Mouse (Mus musculus): ENCODE data around the gene Iqgap2. TPM values are rescaled to one million over a fixed set of nuclear protein-coding genes. Genes with fewer than 3 reads are reported as not detected.

Iqgap2 gene
- polyA plus RNA-seq, 1 experiment from 2014 or later, result 8.5 TPM

DNA sequence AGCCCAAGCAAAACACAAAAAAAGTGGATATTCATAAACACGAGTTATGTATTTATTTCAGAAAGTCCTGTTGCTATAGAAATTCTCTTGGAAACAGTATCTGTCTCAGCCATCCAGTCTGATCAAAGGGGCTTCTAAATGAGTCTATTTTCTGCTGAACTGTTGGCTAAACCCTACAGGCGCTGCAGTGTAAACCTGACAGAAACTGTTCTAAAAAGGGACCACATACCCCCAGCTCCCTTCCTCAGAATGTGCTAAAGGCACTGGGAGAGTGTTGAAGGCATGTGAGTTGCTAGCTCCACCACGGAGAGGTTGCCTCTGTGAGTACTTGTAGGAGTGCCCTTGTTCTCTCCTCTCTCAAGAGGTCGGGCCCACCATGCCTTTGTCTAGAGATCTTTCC is 19.7 kb downstream of the Iqgap2 start:
- Histone ChIP-seq H3K4me1 (ENCODE audit: control insufficient read depth, insufficient read depth, low read length) (no peaks in the 10 kb centered on the region), H3K4me2 (no peak overlapping the region), H3K9me3 (replicated peaks; ENCODE audit: control insufficient read depth, low read length) (no peaks in the 10 kb centered on the region), H3K36me3 (ENCODE audit: control insufficient read depth, insufficient read depth, low read length) (no peaks in the 10 kb centered on the region), H3K27ac (ENCODE audit: low read depth, low read length) (no peak overlapping the region), H3K4me3 (ENCODE audit: low read depth, low read length) (no peak overlapping the region), H3K27me3 (ENCODE audit: control insufficient read depth, insufficient read depth, low read length) (no peaks in the 10 kb centered on the region), H3K9ac (ENCODE audit: low read depth, low read length) (no peak overlapping the region)
- WGBS (ENCODE audit: insufficient replicate concordance), result 41% methylated on average over 4 of the region's 4 CpGs
- no peak for ATAC-seq (replicated peaks; ENCODE audit: insufficient number of reproducible peaks, low FRiP score, low TSS enrichment)

- WGBS (ENCODE audit: insufficient replicate concordance), result 78% methylated on average over 8 of the region's 8 CpGs
Measured at GRCm38 (mm10) chr13:95870626-95871025, 21.1 kb downstream of the Iqgap2 start.

DNA sequence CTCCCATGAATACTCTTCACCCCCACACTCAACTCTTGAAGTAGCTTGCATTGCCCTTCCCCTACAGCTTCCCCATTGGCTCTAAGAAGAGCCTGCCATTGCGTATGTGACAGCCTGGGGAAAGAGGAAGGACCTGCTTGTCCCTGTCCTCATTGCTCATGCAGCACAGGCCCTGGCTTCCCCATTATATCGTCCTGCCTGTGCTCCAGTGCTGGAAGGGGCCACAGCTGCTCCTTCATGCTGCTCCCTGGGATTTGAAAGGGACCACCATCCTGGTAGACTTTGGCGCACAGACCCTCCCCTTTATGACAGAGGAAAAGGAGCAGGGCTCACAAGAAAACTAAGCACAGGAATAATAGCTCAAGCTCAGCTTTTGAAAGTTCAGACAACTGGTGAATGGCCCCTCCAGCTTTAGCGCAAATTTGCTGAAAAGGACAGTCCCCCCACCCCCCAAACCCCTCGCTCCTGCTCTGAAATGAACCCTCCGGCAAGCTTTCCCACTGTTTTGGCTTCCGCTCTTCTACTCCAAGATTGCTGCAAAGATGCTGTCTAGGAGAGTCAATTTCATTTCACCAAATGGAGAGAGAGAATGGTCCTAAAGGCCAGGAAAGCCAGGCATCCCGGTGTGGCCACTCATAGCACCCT is 22.7 kb downstream of the Iqgap2 start:
- Histone ChIP-seq H3K27me3 (ENCODE audit: control insufficient read depth, insufficient read depth, low read length) (no peaks in the 10 kb centered on the region), H3K9ac (ENCODE audit: low read depth, low read length) (no peak overlapping the region), H3K27ac (ENCODE audit: low read depth, low read length) (no peak overlapping the region), H3K9me3 (replicated peaks; ENCODE audit: control insufficient read depth, low read length) (no peaks in the 10 kb centered on the region), H3K4me3 (ENCODE audit: low read depth, low read length) (no peak overlapping the region), H3K36me3 (ENCODE audit: control insufficient read depth, insufficient read depth, low read length) (no peaks in the 10 kb centered on the region), H3K4me1 (ENCODE audit: control insufficient read depth, insufficient read depth, low read length) (no peaks in the 10 kb centered on the region), H3K4me2 (no peak overlapping the region)
- ATAC-seq (replicated peaks; ENCODE audit: insufficient number of reproducible peaks, low FRiP score, low TSS enrichment), result no peak
- WGBS (ENCODE audit: insufficient replicate concordance), result 72% methylated on average over 8 of the region's 8 CpGs

More at GRCm38 (mm10) chr13:95870626-95871025, 21.1 kb downstream of the Iqgap2 start:
- no peaks in the 10 kb centered on the region for H3K9me3 ChIP-seq (replicated peaks; ENCODE audit: control insufficient read depth, low read length)
- H3K4me1 ChIP-seq (ENCODE audit: control insufficient read depth, insufficient read depth, low read length), result no peaks in the 10 kb centered on the region
- no peak overlapping the region for H3K4me3 ChIP-seq (ENCODE audit: low read depth, low read length)
- ATAC-seq (replicated peaks; ENCODE audit: insufficient number of reproducible peaks, low FRiP score, low TSS enrichment), result no peak
- no peak overlapping the region for H3K27ac ChIP-seq (ENCODE audit: low read depth, low read length)
- no peak overlapping the region for H3K9ac ChIP-seq (ENCODE audit: low read depth, low read length)
- no peak overlapping the region for H3K4me2 ChIP-seq
- no peaks in the 10 kb centered on the region for H3K27me3 ChIP-seq (ENCODE audit: control insufficient read depth, insufficient read depth, low read length)
- H3K36me3 ChIP-seq (ENCODE audit: control insufficient read depth, insufficient read depth, low read length), result no peaks in the 10 kb centered on the region

DNA sequence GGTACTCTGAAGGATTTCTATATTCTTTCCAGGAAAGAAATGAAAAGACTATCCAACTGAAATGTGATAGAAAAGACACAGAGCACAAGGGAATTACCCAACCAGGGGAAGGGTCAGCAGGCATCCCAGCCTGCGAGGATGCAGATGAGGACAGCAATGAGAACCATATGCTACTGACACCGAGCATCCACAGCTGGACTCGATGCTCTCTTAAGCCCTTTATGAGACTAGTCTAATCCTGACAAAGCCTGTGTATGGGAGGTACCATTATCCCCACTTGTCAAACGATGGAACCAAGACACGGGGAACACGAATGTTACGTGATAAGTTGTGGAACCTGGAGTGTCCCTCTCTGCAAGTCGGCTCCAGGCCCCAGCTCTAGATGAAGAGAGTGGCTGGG is 29.5 kb downstream of the Iqgap2 start:
- no peaks in the 10 kb centered on the region for H3K27me3 ChIP-seq (ENCODE audit: control insufficient read depth, insufficient read depth, low read length)
- no peaks in the 10 kb centered on the region for H3K4me1 ChIP-seq (ENCODE audit: control insufficient read depth, insufficient read depth, low read length)
- H3K9ac ChIP-seq (ENCODE audit: low read depth, low read length), result no peak overlapping the region
- 80% methylated on average over 8 of the region's 8 CpGs for WGBS (ENCODE audit: insufficient replicate concordance)
- no peak overlapping the region for H3K4me3 ChIP-seq (ENCODE audit: low read depth, low read length)
- no peak overlapping the region for H3K27ac ChIP-seq (ENCODE audit: low read depth, low read length)
- H3K36me3 ChIP-seq (ENCODE audit: control insufficient read depth, insufficient read depth, low read length), result no peaks in the 10 kb centered on the region
- no peak overlapping the region for H3K4me2 ChIP-seq
- ATAC-seq (replicated peaks; ENCODE audit: insufficient number of reproducible peaks, low FRiP score, low TSS enrichment), result no peak
- H3K9me3 ChIP-seq (replicated peaks; ENCODE audit: control insufficient read depth, low read length), result no peaks in the 10 kb centered on the region

DNA sequence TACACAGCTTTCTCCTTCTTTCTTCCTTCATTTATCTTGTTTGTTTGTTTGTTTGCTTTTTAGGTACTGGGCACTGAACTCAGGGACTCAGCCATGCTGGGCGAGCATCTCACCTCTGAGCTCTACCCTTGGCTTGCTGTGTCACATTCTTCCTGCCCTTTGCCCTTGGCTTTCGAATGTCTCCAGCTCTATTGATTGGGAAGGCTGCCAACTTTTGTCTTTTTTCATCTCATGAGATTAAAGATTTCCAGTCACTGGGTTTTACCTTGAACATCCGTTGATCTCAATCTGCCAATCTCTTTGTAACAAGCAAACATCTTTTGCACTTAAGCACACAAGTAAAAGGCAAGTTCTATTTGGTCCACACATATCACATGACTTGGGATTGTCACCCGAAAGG is 32.5 kb downstream of the Iqgap2 start:
- Histone ChIP-seq H3K4me1 (ENCODE audit: control insufficient read depth, insufficient read depth, low read length) (no peaks in the 10 kb centered on the region), H3K4me2 (no peak overlapping the region), H3K27me3 (ENCODE audit: control insufficient read depth, insufficient read depth, low read length) (no peaks in the 10 kb centered on the region), H3K9ac (ENCODE audit: low read depth, low read length) (no peak overlapping the region), H3K36me3 (ENCODE audit: control insufficient read depth, insufficient read depth, low read length) (no peaks in the 10 kb centered on the region), H3K27ac (ENCODE audit: low read depth, low read length) (no peak overlapping the region), H3K9me3 (replicated peaks; ENCODE audit: control insufficient read depth, low read length) (no peaks in the 10 kb centered on the region), H3K4me3 (ENCODE audit: low read depth, low read length) (no peak overlapping the region)
- 78% methylated on average over 4 of the region's 4 CpGs for WGBS (ENCODE audit: insufficient replicate concordance)
- no peak for ATAC-seq (replicated peaks; ENCODE audit: insufficient number of reproducible peaks, low FRiP score, low TSS enrichment)

GRCm38 (mm10) chr13:95858866-95859265 is 32.9 kb downstream of the Iqgap2 start:
- WGBS (ENCODE audit: insufficient replicate concordance), result 79% methylated on average over 9 of the region's 9 CpGs
- H3K4me1 ChIP-seq (ENCODE audit: control insufficient read depth, insufficient read depth, low read length), result no peaks in the 10 kb centered on the region
- H3K4me2 ChIP-seq, result no peak overlapping the region
- no peak overlapping the region for H3K27ac ChIP-seq (ENCODE audit: low read depth, low read length)
- H3K36me3 ChIP-seq (ENCODE audit: control insufficient read depth, insufficient read depth, low read length), result no peaks in the 10 kb centered on the region
- no peak overlapping the region for H3K9ac ChIP-seq (ENCODE audit: low read depth, low read length)
- H3K27me3 ChIP-seq (ENCODE audit: control insufficient read depth, insufficient read depth, low read length), result no peaks in the 10 kb centered on the region
- no peak overlapping the region for H3K4me3 ChIP-seq (ENCODE audit: low read depth, low read length)
- no peak for ATAC-seq (replicated peaks; ENCODE audit: insufficient number of reproducible peaks, low FRiP score, low TSS enrichment)
- no peaks in the 10 kb centered on the region for H3K9me3 ChIP-seq (replicated peaks; ENCODE audit: control insufficient read depth, low read length)

- WGBS (ENCODE audit: insufficient replicate concordance), result 83% methylated on average over 4 of the region's 4 CpGs
- H3K4me3 ChIP-seq (ENCODE audit: low read depth, low read length), result no peak overlapping the region
- no peaks in the 10 kb centered on the region for H3K27me3 ChIP-seq (ENCODE audit: control insufficient read depth, insufficient read depth, low read length)
- H3K27ac ChIP-seq (ENCODE audit: low read depth, low read length), result no peak overlapping the region
- H3K9ac ChIP-seq (ENCODE audit: low read depth, low read length), result no peak overlapping the region
- H3K4me2 ChIP-seq, result no peak overlapping the region
- ATAC-seq (replicated peaks; ENCODE audit: insufficient number of reproducible peaks, low FRiP score, low TSS enrichment), result no peak
- H3K9me3 ChIP-seq (replicated peaks; ENCODE audit: control insufficient read depth, low read length), result no peaks in the 10 kb centered on the region
- H3K36me3 ChIP-seq (ENCODE audit: control insufficient read depth, insufficient read depth, low read length), result no peaks in the 10 kb centered on the region
- no peaks in the 10 kb centered on the region for H3K4me1 ChIP-seq (ENCODE audit: control insufficient read depth, insufficient read depth, low read length)
Measured at GRCm38 (mm10) chr13:95855537-95855936, 36.2 kb downstream of the Iqgap2 start.

GRCm38 (mm10) chr13:95851611-95852010 is 40.1 kb downstream of the Iqgap2 start:
- no peaks in the 10 kb centered on the region for H3K9me3 ChIP-seq (replicated peaks; ENCODE audit: control insufficient read depth, low read length)
- H3K9ac ChIP-seq (ENCODE audit: low read depth, low read length), result no peak overlapping the region
- H3K27ac ChIP-seq (ENCODE audit: low read depth, low read length), result no peak overlapping the region
- H3K36me3 ChIP-seq (ENCODE audit: control insufficient read depth, insufficient read depth, low read length), result no peaks in the 10 kb centered on the region
- WGBS (ENCODE audit: insufficient replicate concordance), result 82% methylated on average over 4 of the region's 4 CpGs
- H3K4me1 ChIP-seq (ENCODE audit: control insufficient read depth, insufficient read depth, low read length), result no peaks in the 10 kb centered on the region
- no peak overlapping the region for H3K4me2 ChIP-seq
- no peak for ATAC-seq (replicated peaks; ENCODE audit: insufficient number of reproducible peaks, low FRiP score, low TSS enrichment)
- no peak overlapping the region for H3K4me3 ChIP-seq (ENCODE audit: low read depth, low read length)
- H3K27me3 ChIP-seq (ENCODE audit: control insufficient read depth, insufficient read depth, low read length), result no peaks in the 10 kb centered on the region

GRCm38 (mm10) chr13:95850451-95850850 is 41.3 kb downstream of the Iqgap2 start:
- no peaks in the 10 kb centered on the region for H3K36me3 ChIP-seq (ENCODE audit: control insufficient read depth, insufficient read depth, low read length)
- no peak overlapping the region for H3K27ac ChIP-seq (ENCODE audit: low read depth, low read length)
- H3K4me3 ChIP-seq (ENCODE audit: low read depth, low read length), result no peak overlapping the region
- no peaks in the 10 kb centered on the region for H3K9me3 ChIP-seq (replicated peaks; ENCODE audit: control insufficient read depth, low read length)
- 66% methylated on average over 5 of the region's 5 CpGs for WGBS (ENCODE audit: insufficient replicate concordance)
- no peak overlapping the region for H3K9ac ChIP-seq (ENCODE audit: low read depth, low read length)
- H3K4me1 ChIP-seq (ENCODE audit: control insufficient read depth, insufficient read depth, low read length), result no peaks in the 10 kb centered on the region
- no peak for ATAC-seq (replicated peaks; ENCODE audit: insufficient number of reproducible peaks, low FRiP score, low TSS enrichment)
- no peaks in the 10 kb centered on the region for H3K27me3 ChIP-seq (ENCODE audit: control insufficient read depth, insufficient read depth, low read length)
- no peak overlapping the region for H3K4me2 ChIP-seq

Measured in heart, embryonic 11.5 days (tissue).